Mouse (Mus musculus) kidney, adult 11 months (tissue): Measurements from ENCODE around the gene Mpped2.

Experiments
- DNase-seq: peaks from one replicate; pipeline ENCODE4 v3.0.0; 2022

Mpped2 gene

GRCm38 (mm10) chr2:106821883-106822282 lies 128.8 kb downstream of the Mpped2 start:
- no peak for DNase-seq

- DNase-seq: no peak
Measured at GRCm38 (mm10) chr2:106822540-106822939, 129.5 kb downstream of the Mpped2 start.

- DNase-seq: no peak
Measured at GRCm38 (mm10) chr2:106825461-106825860, 132.4 kb downstream of the Mpped2 start.

- DNase-seq: no peak
Measured at GRCm38 (mm10) chr2:106826023-106826422, 133.0 kb downstream of the Mpped2 start.

GRCm38 (mm10) chr2:106826806-106827205 lies 133.7 kb downstream of the Mpped2 start:
- DNase-seq: no peak

GRCm38 (mm10) chr2:106828573-106829310 lies 135.7 kb downstream of the Mpped2 start:
- DNase-seq: no peak

- no peak for DNase-seq
Measured at GRCm38 (mm10) chr2:106829420-106829819, 136.4 kb downstream of the Mpped2 start.

GRCm38 (mm10) chr2:106832577-106832976 lies 139.5 kb downstream of the Mpped2 start:
- DNase-seq: no peak

GRCm38 (mm10) chr2:106833212-106833611 lies 140.1 kb downstream of the Mpped2 start:
- no peak for DNase-seq

- DNase-seq: no peak
Measured at GRCm38 (mm10) chr2:106835321-106835720, 142.3 kb downstream of the Mpped2 start.

- no peak for DNase-seq
Measured at GRCm38 (mm10) chr2:106837241-106837640, 144.2 kb downstream of the Mpped2 start.

GRCm38 (mm10) chr2:106844147-106844546 lies 151.1 kb downstream of the Mpped2 start:
- no peak for DNase-seq

- no peak for DNase-seq
Measured at GRCm38 (mm10) chr2:106844766-106845678, 152.0 kb downstream of the Mpped2 start.

GRCm38 (mm10) chr2:106846511-106846910 lies 153.4 kb downstream of the Mpped2 start:
- DNase-seq: no peak

- no peak for DNase-seq
Measured at GRCm38 (mm10) chr2:106849389-106849788, 156.3 kb downstream of the Mpped2 start.

- no peak for DNase-seq
Measured at GRCm38 (mm10) chr2:106851515-106851914, 158.4 kb downstream of the Mpped2 start.

- DNase-seq: no peak
Measured at GRCm38 (mm10) chr2:106854213-106854612, 161.1 kb downstream of the Mpped2 start.

GRCm38 (mm10) chr2:106854758-106855157 lies 161.7 kb downstream of the Mpped2 start:
- DNase-seq: no peak

GRCm38 (mm10) chr2:106855184-106855583 lies 162.1 kb downstream of the Mpped2 start:
- DNase-seq: peak; percentile 21

- DNase-seq: peak; percentile 15
Measured at GRCm38 (mm10) chr2:106855623-106856350, 162.7 kb downstream of the Mpped2 start.

- no peak for DNase-seq
Measured at GRCm38 (mm10) chr2:106856361-106856961, 163.4 kb downstream of the Mpped2 start.

- DNase-seq: no peak
Measured at GRCm38 (mm10) chr2:106857258-106857657, 164.2 kb downstream of the Mpped2 start.

- DNase-seq: no peak
Measured at GRCm38 (mm10) chr2:106857711-106858110, 164.6 kb downstream of the Mpped2 start.
